Mouse (Mus musculus): Measurements from ENCODE around the gene Klhl28. TPM values are rescaled to one million over a fixed set of nuclear protein-coding genes. Genes with fewer than 3 reads are reported as not detected.

Klhl28 gene
- polyA plus RNA-seq, 1 experiment from 2014 or later, result 11.4 TPM

GRCm38 (mm10) chr12:64964560-64964959, 774 bp downstream of the Klhl28 start:
- peak overlapping the region; percentile 91 for H3K4me2 ChIP-seq
- WGBS, result 15% methylated on average over 4 of the region's 4 CpGs
- peak overlapping the region; percentile 89 for H3K4me3 ChIP-seq
- H3K36me3 ChIP-seq, result no peaks in the 10 kb centered on the region
- no peaks in the 10 kb centered on the region for H3K9me3 ChIP-seq (replicated peaks)
- H3K4me1 ChIP-seq (replicated peaks), result peaks cover 22% of the 10 kb centered on the region
- peak overlapping the region; percentile 75 for H3K9ac ChIP-seq
- H3K27ac ChIP-seq (ENCODE audit: poor library complexity, severe bottlenecking), result peak overlapping the region; percentile 67; the same call in 1 of the 2 replicates
- H3K27me3 ChIP-seq (replicated peaks), result no peaks in the 10 kb centered on the region
- no peak for ATAC-seq (ENCODE audit: insufficient number of reproducible peaks, low FRiP score)

GRCm38 (mm10) chr12:64937493-64937892, 27.8 kb downstream of the Klhl28 start:
- Histone ChIP-seq H3K27me3 (replicated peaks) (no peaks in the 10 kb centered on the region), H3K27ac (ENCODE audit: poor library complexity, severe bottlenecking) (no peak overlapping the region), H3K36me3 (peaks cover 13% of the 10 kb centered on the region), H3K9ac (no peak overlapping the region), H3K4me1 (replicated peaks) (no peaks in the 10 kb centered on the region), H3K4me2 (no peak overlapping the region), H3K4me3 (no peak overlapping the region), H3K9me3 (replicated peaks) (no peaks in the 10 kb centered on the region)
- ATAC-seq (ENCODE audit: insufficient number of reproducible peaks, low FRiP score), result no peak
- WGBS, result 85% methylated on average over 2 of the region's 2 CpGs

- under 1% methylated on average over 93 of the region's 93 CpGs for WGBS
- ATAC-seq (ENCODE audit: insufficient number of reproducible peaks, low FRiP score), result peak; percentile 100
- no peaks in the 10 kb centered on the region for H3K4me1 ChIP-seq (replicated peaks)
Measured at GRCm38 (mm10) chr12:64917578-64918471, 47.5 kb downstream of the Klhl28 start, which contains the start of gene Gm527. Gm527 (plus strand) TSS chr12:64917906.

GRCm38 (mm10) chr12:64916735-64917134, 48.6 kb downstream of the Klhl28 start:
- H3K9me3 ChIP-seq (replicated peaks), result no peaks in the 10 kb centered on the region
- no peaks in the 10 kb centered on the region for H3K4me1 ChIP-seq (replicated peaks)
- ATAC-seq (ENCODE audit: insufficient number of reproducible peaks, low FRiP score), result no peak
- H3K4me2 ChIP-seq, result no peak overlapping the region
- H3K27ac ChIP-seq (ENCODE audit: poor library complexity, severe bottlenecking), result no peak overlapping the region
- H3K9ac ChIP-seq, result no peak overlapping the region
- no peaks in the 10 kb centered on the region; the same call in 1 of the 2 replicates for H3K27me3 ChIP-seq (replicated peaks)
- H3K36me3 ChIP-seq, result no peaks in the 10 kb centered on the region
- H3K4me3 ChIP-seq, result no peak overlapping the region

More at GRCm38 (mm10) chr12:64917578-64918471, 47.5 kb downstream of the Klhl28 start, which contains the start of gene Gm527:
- H3K4me3 ChIP-seq, result peak within 1 kb of the TSS; percentile 69
- peak within 1 kb of the TSS; percentile 79 for H3K4me2 ChIP-seq
- no peaks in the 10 kb centered on the region for H3K9me3 ChIP-seq (replicated peaks)
- no peaks in the 10 kb centered on the region; the same call in 1 of the 2 replicates for H3K27me3 ChIP-seq (replicated peaks)
- H3K36me3 ChIP-seq, result no peaks in the 10 kb centered on the region
- peak within 1 kb of the TSS; percentile 77 for H3K9ac ChIP-seq
- no peak within 1 kb of the TSS; the same call in 1 of the 2 replicates for H3K27ac ChIP-seq (ENCODE audit: poor library complexity, severe bottlenecking)

- no peaks in the 10 kb centered on the region for H3K36me3 ChIP-seq
- ATAC-seq (ENCODE audit: insufficient number of reproducible peaks, low FRiP score), result no peak
- H3K9me3 ChIP-seq (replicated peaks), result no peaks in the 10 kb centered on the region
- H3K4me3 ChIP-seq, result no peak overlapping the region
- no peaks in the 10 kb centered on the region; the same call in 1 of the 2 replicates for H3K27me3 ChIP-seq (replicated peaks)
- no peak overlapping the region for H3K4me2 ChIP-seq
- no peak overlapping the region for H3K9ac ChIP-seq
- H3K4me1 ChIP-seq (replicated peaks), result no peaks in the 10 kb centered on the region
- WGBS, result 56% methylated on average over 6 of the region's 6 CpGs
- no peak overlapping the region for H3K27ac ChIP-seq (ENCODE audit: poor library complexity, severe bottlenecking)
Measured at GRCm38 (mm10) chr12:64912996-64913395, 52.3 kb downstream of the Klhl28 start.

GRCm38 (mm10) chr12:64903186-64903585, 62.1 kb downstream of the Klhl28 start:
- no peaks in the 10 kb centered on the region for H3K36me3 ChIP-seq
- H3K4me3 ChIP-seq, result no peak overlapping the region
- H3K27ac ChIP-seq (ENCODE audit: poor library complexity, severe bottlenecking), result no peak overlapping the region
- H3K4me1 ChIP-seq (replicated peaks), result peaks cover 6% of the 10 kb centered on the region; the same call in 1 of the 2 replicates
- ATAC-seq (ENCODE audit: insufficient number of reproducible peaks, low FRiP score), result no peak; the same call in 1 of the 2 replicates
- no peaks in the 10 kb centered on the region for H3K27me3 ChIP-seq (replicated peaks)
- H3K9ac ChIP-seq, result no peak overlapping the region
- no peak overlapping the region for H3K4me2 ChIP-seq
- 59% methylated on average over 8 of the region's 8 CpGs for WGBS
- no peaks in the 10 kb centered on the region for H3K9me3 ChIP-seq (replicated peaks)

GRCm38 (mm10) chr12:64902506-64902905, 62.8 kb downstream of the Klhl28 start:
- 0 out of 2 replicates have a peak, but pooled peaks have one; percentile 33 for ATAC-seq (ENCODE audit: insufficient number of reproducible peaks, low FRiP score)
- WGBS, result 32% methylated on average over 8 of the region's 8 CpGs
- Histone ChIP-seq H3K36me3 (no peaks in the 10 kb centered on the region), H3K4me3 (no peak overlapping the region), H3K27ac (ENCODE audit: poor library complexity, severe bottlenecking) (no peak overlapping the region), H3K4me2 (peak overlapping the region; percentile 19; the same call in 1 of the 2 replicates), H3K4me1 (replicated peaks) (peaks cover 6% of the 10 kb centered on the region; the same call in 1 of the 2 replicates), H3K9me3 (replicated peaks) (no peaks in the 10 kb centered on the region), H3K9ac (no peak overlapping the region), H3K27me3 (replicated peaks) (no peaks in the 10 kb centered on the region)

GRCm38 (mm10) chr12:64897060-64897730, 68.1 kb downstream of the Klhl28 start:
- Histone ChIP-seq H3K9me3 (replicated peaks) (no peaks in the 10 kb centered on the region), H3K9ac (no peak overlapping the region), H3K4me3 (no peak overlapping the region), H3K4me1 (replicated peaks) (peaks cover 1% of the 10 kb centered on the region; the same call in 1 of the 2 replicates), H3K27me3 (replicated peaks) (no peaks in the 10 kb centered on the region), H3K36me3 (no peaks in the 10 kb centered on the region), H3K4me2 (no peak overlapping the region), H3K27ac (ENCODE audit: poor library complexity, severe bottlenecking) (no peak overlapping the region)
- 34% methylated on average over 4 of the region's 4 CpGs for WGBS
- ATAC-seq (ENCODE audit: insufficient number of reproducible peaks, low FRiP score), result no peak

Other genes starting within 250 kb of the Klhl28 start
- gene Gm527, start 47.6 kb downstream of the Klhl28 start, polyA plus RNA-seq (2016; fragmentation: Nextera tagmentation; extraction: Ambion mirVana), result 2.2 and 2.6 TPM in 2 replicates
- gene Togaram1, start 270 bp upstream of the Klhl28 start, polyA plus RNA-seq (2016; fragmentation: Nextera tagmentation; extraction: Ambion mirVana), result 19.5 and 22.1 TPM in 2 replicates
- 43.8 and 45.3 TPM in 2 replicates for gene Prpf39, start 70.8 kb upstream of the Klhl28 start, polyA plus RNA-seq (2016; fragmentation: Nextera tagmentation; extraction: Ambion mirVana)
- 512 and 531 TPM in 2 replicates for gene Fkbp3, start 108.5 kb upstream of the Klhl28 start, polyA plus RNA-seq (2016; fragmentation: Nextera tagmentation; extraction: Ambion mirVana)
- gene Fancm, start 110.1 kb upstream of the Klhl28 start, polyA plus RNA-seq (2016; fragmentation: Nextera tagmentation; extraction: Ambion mirVana), result 13.8 and 15.1 TPM in 2 replicates
- 40.6 TPM in 2 replicates for gene Mis18bp1, start 207.1 kb upstream of the Klhl28 start, polyA plus RNA-seq (2016; fragmentation: Nextera tagmentation; extraction: Ambion mirVana)

All from heart, embryonic 12.5 days (tissue).